ENCODE assay signal across 9 mouse cellular contexts in genomic region chr9:108703373-108704110, GRCm38 (mm10). TPM values are rescaled to one million over a fixed set of nuclear protein-coding genes. Genes with fewer than 3 reads are reported as not detected.
A peak's percentile ranks its signal among the peaks of the same experiment; 100 is the strongest.
DNase-seq lines count a peak whose midpoint lies in the region; ATAC-seq lines count a peak whose summit lies in the region.
"Had no signal": no experiment of that assay in that cellular context is flagged by ENCODE, and none has a peak within 500 bp of the region (broad histone marks: within the 10 kb centered on the region; RNA-seq: fewer than 3 reads in every experiment).

No protein-coding gene starts in this region.

- H3K9ac ChIP-seq in forebrain, embryonic 13.5 days, result peak overlapping the region; percentile 5
- no peak overlapping the region for H3K9ac ChIP-seq in forebrain, embryonic 15.5 days (replicated peaks)
- peak overlapping the region; percentile 38; the same call in 1 of the 2 replicates for H3K9ac ChIP-seq in neural tube, embryonic 13.5 days
- H3K9ac ChIP-seq in stomach, embryonic 16.5 days (ENCODE audit: low read length), result peak overlapping the region; percentile 11; the same call in 1 of the 2 replicates
- H3K9ac ChIP-seq: limb, embryonic 15.5 days had no signal

- no peak for DNase-seq in neural tube, embryonic 10.5 days (ENCODE audit: extremely low spot score, low spot score)
- peak; percentile 17 to 48 for DNase-seq in heart, postnatal 14 days
- DNase-seq in thymus, postnatal 36 days, result no peak

- peaks cover 10% of the 10 kb centered on the region for H3K4me1 ChIP-seq in forebrain, embryonic 13.5 days
- H3K4me1 ChIP-seq in forebrain, embryonic 15.5 days, result peaks cover 9% of the 10 kb centered on the region; the same call in 1 of the 2 replicates
- H3K4me1 ChIP-seq in neural tube, embryonic 13.5 days (replicated peaks), result peaks cover 13% of the 10 kb centered on the region
- peaks cover 16% of the 10 kb centered on the region for H3K4me1 ChIP-seq in stomach, embryonic 16.5 days (ENCODE audit: control insufficient read depth, insufficient read depth, low read length)

- WGBS in forebrain, embryonic 13.5 days, result 38% methylated on average over 12 of the region's 12 CpGs
- WGBS in forebrain, embryonic 15.5 days, result 32% methylated on average over 12 of the region's 12 CpGs
- 30% methylated on average over 12 of the region's 12 CpGs for WGBS in neural tube, embryonic 13.5 days
- WGBS in stomach, embryonic 16.5 days, result 39% methylated on average over 12 of the region's 12 CpGs

- H3K27me3 ChIP-seq in forebrain, embryonic 13.5 days, result no peaks in the 10 kb centered on the region
- H3K27me3 ChIP-seq in forebrain, embryonic 15.5 days, result no peaks in the 10 kb centered on the region
- H3K27me3 ChIP-seq in neural tube, embryonic 13.5 days, result no peaks in the 10 kb centered on the region
- no peaks in the 10 kb centered on the region for H3K27me3 ChIP-seq in stomach, embryonic 16.5 days (ENCODE audit: control insufficient read depth, insufficient read depth, low read length)
- H3K27me3 ChIP-seq: limb, embryonic 15.5 days had no signal

- no peak overlapping the region for H3K4me3 ChIP-seq in forebrain, embryonic 13.5 days
- H3K4me3 ChIP-seq in forebrain, embryonic 15.5 days, result no peak overlapping the region
- H3K4me3 ChIP-seq in neural tube, embryonic 13.5 days, result no peak overlapping the region
- H3K4me3 ChIP-seq in stomach, embryonic 16.5 days (replicated peaks; ENCODE audit: low read length), result no peak overlapping the region
- H3K4me3 ChIP-seq: limb, embryonic 15.5 days had no signal

- H3K9me3 ChIP-seq in forebrain, embryonic 13.5 days (replicated peaks), result no peaks in the 10 kb centered on the region
- H3K9me3 ChIP-seq in forebrain, embryonic 15.5 days, result no peaks in the 10 kb centered on the region
- no peaks in the 10 kb centered on the region for H3K9me3 ChIP-seq in neural tube, embryonic 13.5 days
- H3K9me3 ChIP-seq in stomach, embryonic 16.5 days (replicated peaks; ENCODE audit: control insufficient read depth, low read length), result no peaks in the 10 kb centered on the region
- H3K9me3 ChIP-seq: limb, embryonic 15.5 days had no signal

- no peak for ATAC-seq in forebrain, embryonic 13.5 days
- ATAC-seq in forebrain, embryonic 15.5 days (replicated peaks), result no peak
- ATAC-seq in neural tube, embryonic 13.5 days (ENCODE audit: low read depth), result no peak
- peak; percentile 29; the same call in 1 of the 2 replicates for ATAC-seq in stomach, embryonic 16.5 days (ENCODE audit: insufficient read depth, low FRiP score)
- no peak for ATAC-seq in inflammation-experienced regulatory T-cells, adult 6 months

- H3K27ac ChIP-seq in forebrain, embryonic 13.5 days, result no peak overlapping the region
- no peak overlapping the region for H3K27ac ChIP-seq in forebrain, embryonic 15.5 days (replicated peaks)
- peak overlapping the region; percentile 49 for H3K27ac ChIP-seq in neural tube, embryonic 13.5 days (replicated peaks)
- H3K27ac ChIP-seq in stomach, embryonic 16.5 days (ENCODE audit: low read length), result peak overlapping the region; percentile 41

- no peak overlapping the region for H3K4me2 ChIP-seq in forebrain, embryonic 13.5 days
- no peak overlapping the region for H3K4me2 ChIP-seq in forebrain, embryonic 15.5 days (replicated peaks)
- H3K4me2 ChIP-seq in neural tube, embryonic 13.5 days, result no peak overlapping the region
- no peak overlapping the region for H3K4me2 ChIP-seq in stomach, embryonic 16.5 days (ENCODE audit: low read depth, low read length)
- H3K4me2 ChIP-seq: limb, embryonic 15.5 days had no signal

- no peaks in the 10 kb centered on the region for H3K36me3 ChIP-seq in forebrain, embryonic 13.5 days (ENCODE audit: poor library complexity, severe bottlenecking)
- H3K36me3 ChIP-seq in forebrain, embryonic 15.5 days, result no peaks in the 10 kb centered on the region
- H3K36me3 ChIP-seq in neural tube, embryonic 13.5 days, result no peaks in the 10 kb centered on the region
- no peaks in the 10 kb centered on the region for H3K36me3 ChIP-seq in stomach, embryonic 16.5 days (ENCODE audit: control insufficient read depth, insufficient read depth, low read length)
- H3K36me3 ChIP-seq: limb, embryonic 15.5 days had no signal

- intact Hi-C loops in heart, postnatal 14 days (cut with DNase I), result no loop called here

RNA-seq across cellular contexts. Expression of gene Prkar2a, which starts 14.4 kb away (rescaled TPM):
- 32.8 and 34.2 TPM in 2 replicates for polyA plus RNA-seq in forebrain, embryonic 13.5 days (2015; fragmentation: Nextera tagmentation; extraction: Ambion mirVana)
- polyA plus RNA-seq in forebrain, embryonic 15.5 days (2015; fragmentation: Nextera tagmentation; extraction: Ambion mirVana), result 40.6 and 42.1 TPM in 2 replicates
- 56.1 and 57.6 TPM in 2 replicates for polyA plus RNA-seq in neural tube, embryonic 13.5 days (2015; fragmentation: Nextera tagmentation; extraction: Ambion mirVana)
- 10 to 100 TPM; 74.3 to 75.9 TPM for total RNA-seq in heart, postnatal 14 days (2021)
- 19.7 and 23.4 TPM in 2 replicates for polyA plus RNA-seq in stomach, embryonic 16.5 days (2015; fragmentation: Nextera tagmentation; extraction: Ambion mirVana)
- polyA plus RNA-seq in inflammation-experienced regulatory T-cells, adult 6 months (2017; shearing (Covaris generic)), result 10 to 100 TPM in 1 of 3 experiments, 1 to 10 TPM in 2; 7.7 to 11.9 (median 9.2) TPM

RNA-seq across cellular contexts. Expression of gene Slc25a20, which starts 41.7 kb away (rescaled TPM):
- polyA plus RNA-seq in forebrain, embryonic 13.5 days (2015; fragmentation: Nextera tagmentation; extraction: Ambion mirVana), result 39.0 and 41.3 TPM in 2 replicates
- polyA plus RNA-seq in forebrain, embryonic 15.5 days (2015; fragmentation: Nextera tagmentation; extraction: Ambion mirVana), result 44.2 and 44.7 TPM in 2 replicates
- 46.2 and 46.5 TPM in 2 replicates for polyA plus RNA-seq in neural tube, embryonic 13.5 days (2015; fragmentation: Nextera tagmentation; extraction: Ambion mirVana)
- 100 to 1,000 TPM; 222 to 228 TPM for total RNA-seq in heart, postnatal 14 days (2021)
- polyA plus RNA-seq in stomach, embryonic 16.5 days (2015; fragmentation: Nextera tagmentation; extraction: Ambion mirVana), result 47.7 and 47.8 TPM in 2 replicates
- 10 to 100 TPM; 41.0 to 53.4 (median 48.2) TPM for polyA plus RNA-seq in inflammation-experienced regulatory T-cells, adult 6 months (2017; shearing (Covaris generic))

RNA-seq across cellular contexts. Expression of gene Arih2, which starts 54.4 kb away (rescaled TPM):
- polyA plus RNA-seq in forebrain, embryonic 13.5 days (2015; fragmentation: Nextera tagmentation; extraction: Ambion mirVana), result 55.9 and 58.2 TPM in 2 replicates
- 54.3 and 60.8 TPM in 2 replicates for polyA plus RNA-seq in forebrain, embryonic 15.5 days (2015; fragmentation: Nextera tagmentation; extraction: Ambion mirVana)
- 47.0 and 53.4 TPM in 2 replicates for polyA plus RNA-seq in neural tube, embryonic 13.5 days (2015; fragmentation: Nextera tagmentation; extraction: Ambion mirVana)
- total RNA-seq in heart, postnatal 14 days (2021), result 10 to 100 TPM; 47.7 to 48.0 TPM
- 45.5 and 50.8 TPM in 2 replicates for polyA plus RNA-seq in stomach, embryonic 16.5 days (2015; fragmentation: Nextera tagmentation; extraction: Ambion mirVana)
- 10 to 100 TPM; 55.7 to 65.6 (median 62.7) TPM for polyA plus RNA-seq in inflammation-experienced regulatory T-cells, adult 6 months (2017; shearing (Covaris generic))

Comparison
In these comparisons a context has a peak if more than half of its experiments do, and no peak if none do; other contexts are left out.
1. H3K27ac ChIP-seq: peak in neural tube, embryonic 13.5 days (single experiment) and stomach, embryonic 16.5 days (single experiment); none in forebrain, embryonic 13.5 days (single experiment) and forebrain, embryonic 15.5 days (single experiment).
2. DNase-seq: peak in heart, postnatal 14 days (2 of 2); none in neural tube, embryonic 10.5 days (single experiment) and thymus, postnatal 36 days (0 of 2).